Mouse (Mus musculus) hindbrain, embryonic 12.5 days (tissue): ENCODE data around the gene Npcd. TPM values are rescaled to one million over a fixed set of nuclear protein-coding genes. Genes with fewer than 3 reads are reported as not detected.
A peak's percentile ranks its signal among the peaks of the same experiment; 100 is the strongest.
"Not testable (repeated sequence)": the region's sequence is repeated elsewhere in the genome, so short reads cannot be mapped to it uniquely, and the experiment has no call there.

Source experiments
- ATAC-seq: fragments of 200-750 bp; cut with Nextera tagmentation; 2 replicates; pipeline ENCODE4 v1.8.0; 2017; ENCODE audit warnings: moderate TSS enrichment; ENCODE audit not compliant: low FRiP score
- H3K27ac ChIP-seq: fragments of 300-500 bp; sonication (generic); 2 replicates; pipeline ENCODE4 v1.5.1; 2016; ENCODE audit warnings: mild to moderate bottlenecking
- H3K27me3 ChIP-seq: fragments of 300-500 bp; sonication (generic); 2 replicates; pipeline ENCODE4 v1.6.1; 2016; ENCODE audit warnings: mild to moderate bottlenecking
- H3K36me3 ChIP-seq: fragments of 300-500 bp; sonication (generic); 2 replicates; pipeline ENCODE4 v1.6.1; 2016; ENCODE audit warnings: mild to moderate bottlenecking
- H3K4me1 ChIP-seq: fragments of 300-500 bp; sonication (generic); 2 replicates; pipeline ENCODE4 v1.6.1; 2016
- H3K4me2 ChIP-seq: fragments of 300-500 bp; sonication (generic); replicated peaks from 2 replicates; pipeline ENCODE4 v1.6.1; 2016; ENCODE audit warnings: mild to moderate bottlenecking
- H3K4me3 ChIP-seq: fragments of 300-500 bp; sonication (generic); 2 replicates; pipeline ENCODE4 v1.5.1; 2016; ENCODE audit warnings: mild to moderate bottlenecking
- H3K9ac ChIP-seq: fragments of 300-500 bp; sonication (generic); 2 replicates; pipeline ENCODE4 v1.6.1; 2016; ENCODE audit warnings: mild to moderate bottlenecking, moderate library complexity
- H3K9me3 ChIP-seq: fragments of 300-500 bp; sonication (generic); replicated peaks from 2 replicates; pipeline ENCODE4 v1.6.1; 2016; ENCODE audit warnings: mild to moderate bottlenecking
- WGBS: fragments of 180-500 bp; shearing (Covaris S2); methylation state at CpG from one replicate; pipeline ENCODE4 v1.1.7; 2016; 5-methylcytosine and 5-hydroxymethylcytosine counted together
- polyA plus RNA-seq: library from polyadenylated mRNA; unstranded; fragments of >200 nt; fragmentation: Nextera tagmentation; extraction: Ambion mirVana; gene quantifications from 2 replicates; pipeline ENCODE4 v1.2.1, GENCODE M21; 2016

Gene Npcd
- polyA plus RNA-seq, 1 experiment from 2014 or later: 0.61 TPM

- Histone ChIP-seq H3K27ac (no peak overlapping the region), H3K9me3 (no peaks in the 10 kb centered on the region), H3K36me3 (peaks cover 44% of the 10 kb centered on the region), H3K27me3 (no peaks in the 10 kb centered on the region), H3K4me3 (no peak overlapping the region), H3K9ac (peak overlapping the region; percentile 18; the same call in 1 of the 2 replicates), H3K4me1 (peaks cover 76% of the 10 kb centered on the region), H3K4me2 (0 out of 2 replicates have a peak overlapping the region, but pooled peaks have one; percentile 33)
- ATAC-seq: 0 out of 2 replicates have a peak, but pooled peaks have one; percentile 3
- WGBS: 79% methylated on average over 11 of the region's 11 CpGs
Measured at GRCm38 (mm10) chr15:79827778-79828210, 6.2 kb downstream of the Npcd start.

GRCm38 (mm10) chr15:79827061-79827777 is 6.8 kb downstream of the Npcd start:
- H3K4me1 ChIP-seq: peaks cover 75% of the 10 kb centered on the region
- H3K36me3 ChIP-seq: peaks cover 49% of the 10 kb centered on the region
- WGBS: 89% methylated on average over 14 of the region's 14 CpGs

GRCm38 (mm10) chr15:79826221-79826935 is 7.7 kb downstream of the Npcd start:
- Histone ChIP-seq H3K9me3 (no peaks in the 10 kb centered on the region), H3K27ac (no peak overlapping the region), H3K27me3 (no peaks in the 10 kb centered on the region), H3K36me3 (peaks cover 44% of the 10 kb centered on the region), H3K9ac (no peak overlapping the region), H3K4me1 (peaks cover 68% of the 10 kb centered on the region), H3K4me3 (no peak overlapping the region), H3K4me2 (no peak overlapping the region)
- WGBS: 89% methylated on average over 9 of the region's 9 CpGs
- no peak for ATAC-seq

More at GRCm38 (mm10) chr15:79827061-79827777, 6.8 kb downstream of the Npcd start:
- Histone ChIP-seq H3K9me3 (no peaks in the 10 kb centered on the region), H3K9ac (peak overlapping the region; percentile 18; the same call in 1 of the 2 replicates), H3K27ac (no peak overlapping the region), H3K4me2 (no peak overlapping the region), H3K4me3 (no peak overlapping the region), H3K27me3 (no peaks in the 10 kb centered on the region)
- ATAC-seq: no peak

GRCm38 (mm10) chr15:79825146-79825825 is 8.8 kb downstream of the Npcd start:
- H3K4me2 ChIP-seq: no peak overlapping the region
- H3K27me3 ChIP-seq: no peaks in the 10 kb centered on the region
- H3K4me1 ChIP-seq: peaks cover 60% of the 10 kb centered on the region
- H3K4me3 ChIP-seq: no peak overlapping the region
- no peaks in the 10 kb centered on the region for H3K9me3 ChIP-seq
- peaks cover 41% of the 10 kb centered on the region for H3K36me3 ChIP-seq
- H3K27ac ChIP-seq: no peak overlapping the region
- 59% methylated on average over 14 of the region's 14 CpGs for WGBS
- no peak; the same call in 1 of the 2 replicates for ATAC-seq
- H3K9ac ChIP-seq: no peak overlapping the region

GRCm38 (mm10) chr15:79823588-79824280 is 10.3 kb downstream of the Npcd start:
- ATAC-seq: no peak
- Histone ChIP-seq H3K4me1 (peaks cover 45% of the 10 kb centered on the region), H3K4me3 (no peak overlapping the region), H3K9ac (no peak overlapping the region), H3K27ac (no peak overlapping the region), H3K9me3 (no peaks in the 10 kb centered on the region), H3K27me3 (no peaks in the 10 kb centered on the region), H3K4me2 (no peak overlapping the region), H3K36me3 (peaks cover 40% of the 10 kb centered on the region)
- WGBS: 72% methylated on average over 19 of the region's 19 CpGs

- ATAC-seq: no peak
- H3K27me3 ChIP-seq: no peaks in the 10 kb centered on the region
- H3K9me3 ChIP-seq: no peaks in the 10 kb centered on the region
- peak overlapping the region; percentile 30; the same call in 1 of the 2 replicates for H3K27ac ChIP-seq
- H3K4me3 ChIP-seq: no peak overlapping the region
- H3K4me2 ChIP-seq: no peak overlapping the region
- H3K4me1 ChIP-seq: peaks cover 33% of the 10 kb centered on the region
- 66% methylated on average over 13 of the region's 13 CpGs for WGBS
- H3K36me3 ChIP-seq: peaks cover 27% of the 10 kb centered on the region
- H3K9ac ChIP-seq: no peak overlapping the region
Measured at GRCm38 (mm10) chr15:79822265-79823199, 11.5 kb downstream of the Npcd start.

- 82% methylated on average over 4 of the region's 4 CpGs for WGBS
- no peak overlapping the region for H3K4me3 ChIP-seq
- no peaks in the 10 kb centered on the region for H3K27me3 ChIP-seq
- ATAC-seq: no peak
- H3K9me3 ChIP-seq: no peaks in the 10 kb centered on the region
- H3K4me1 ChIP-seq: peaks cover 6% of the 10 kb centered on the region; the same call in 1 of the 2 replicates
- no peak overlapping the region for H3K4me2 ChIP-seq
- peaks cover 10% of the 10 kb centered on the region for H3K36me3 ChIP-seq
- no peak overlapping the region for H3K27ac ChIP-seq
- no peak overlapping the region for H3K9ac ChIP-seq
Measured at GRCm38 (mm10) chr15:79818325-79818724, 15.7 kb downstream of the Npcd start.

- Histone ChIP-seq H3K9me3 (no peaks in the 10 kb centered on the region), H3K4me1 (no peaks in the 10 kb centered on the region), H3K4me2 (no peak overlapping the region), H3K27me3 (0 out of 2 replicates have a peak, but pooled peaks cover 4% of the 10 kb centered on the region), H3K36me3 (no peaks in the 10 kb centered on the region), H3K27ac (no peak overlapping the region), H3K9ac (no peak overlapping the region), H3K4me3 (no peak overlapping the region)
- no peak for ATAC-seq
- 44% methylated on average over 8 of the region's 8 CpGs for WGBS
Measured at GRCm38 (mm10) chr15:79813666-79814258, 20.3 kb downstream of the Npcd start.

- H3K27ac ChIP-seq, H3K9ac ChIP-seq, H3K4me1 ChIP-seq, H3K27me3 ChIP-seq, H3K36me3 ChIP-seq, H3K4me2 ChIP-seq, ATAC-seq, H3K9me3 ChIP-seq, H3K4me3 ChIP-seq: not testable (repeated sequence)
- 77% methylated on average over 2 of the region's 2 CpGs for WGBS
Measured at GRCm38 (mm10) chr15:79812840-79813239, 21.2 kb downstream of the Npcd start.

GRCm38 (mm10) chr15:79810997-79811396 is 23.0 kb downstream of the Npcd start:
- Histone ChIP-seq H3K9me3 (no peaks in the 10 kb centered on the region), H3K36me3 (no peaks in the 10 kb centered on the region), H3K27me3 (peaks cover 25% of the 10 kb centered on the region), H3K4me1 (no peaks in the 10 kb centered on the region), H3K4me3 (no peak overlapping the region), H3K4me2 (no peak overlapping the region), H3K27ac (no peak overlapping the region), H3K9ac (no peak overlapping the region)
- ATAC-seq: no peak
- 72% methylated on average over 4 of the region's 4 CpGs for WGBS

GRCm38 (mm10) chr15:79810061-79810460 is 24.0 kb downstream of the Npcd start:
- peaks cover 2% of the 10 kb centered on the region for H3K4me1 ChIP-seq
- H3K27ac ChIP-seq: no peak overlapping the region
- H3K9ac ChIP-seq: no peak overlapping the region
- 71% methylated on average over 3 of the region's 3 CpGs for WGBS
- H3K27me3 ChIP-seq: peaks cover 34% of the 10 kb centered on the region
- H3K4me2 ChIP-seq: no peak overlapping the region
- no peaks in the 10 kb centered on the region for H3K36me3 ChIP-seq
- no peak for ATAC-seq
- no peak overlapping the region for H3K4me3 ChIP-seq
- H3K9me3 ChIP-seq: no peaks in the 10 kb centered on the region
